Mouse (Mus musculus) hindbrain, embryonic 14.5 days (tissue): ENCODE results near the gene Cacnb1. TPM values are rescaled to one million over a fixed set of nuclear protein-coding genes. Genes with fewer than 3 reads are reported as not detected.
A peak's percentile ranks its signal among the peaks of the same experiment; 100 is the strongest.

Experiments used
- ATAC-seq: fragments of 200-750 bp; cut with Nextera tagmentation; 2 replicates; pipeline ENCODE4 v1.8.0; 2017; ENCODE audit warnings: moderate number of reproducible peaks, mild to moderate bottlenecking, moderate TSS enrichment, moderate library complexity; ENCODE audit not compliant: low FRiP score
- DNase-seq: peaks from one replicate; pipeline ENCODE4 v3.0.0-alpha.2; 2015; ENCODE audit warnings: low spot score
- H3K27ac ChIP-seq: fragments of 300-500 bp; sonication (generic); 2 replicates; pipeline ENCODE4 v1.5.1; 2014; ENCODE audit warnings: mild to moderate bottlenecking, moderate library complexity
- H3K27me3 ChIP-seq: fragments of 300-500 bp; sonication (generic); 2 replicates; pipeline ENCODE4 v1.6.1; 2014; ENCODE audit warnings: mild to moderate bottlenecking, low read length, mixed read lengths; ENCODE audit not compliant: control insufficient read depth, insufficient read depth
- H3K36me3 ChIP-seq: fragments of 300-500 bp; sonication (generic); replicated peaks from 2 replicates; pipeline ENCODE4 v1.6.1; 2014; ENCODE audit not compliant: control insufficient read depth, insufficient read depth
- H3K4me1 ChIP-seq: fragments of 300-500 bp; sonication (generic); replicated peaks from 2 replicates; pipeline ENCODE4 v1.6.1; 2014; ENCODE audit warnings: antibody characterized with exemption, low read length, mixed read lengths; ENCODE audit not compliant: control insufficient read depth, insufficient read depth
- H3K4me2 ChIP-seq: fragments of 300-500 bp; sonication (generic); replicated peaks from 2 replicates; pipeline ENCODE4 v1.6.1; 2014; ENCODE audit warnings: mild to moderate bottlenecking, moderate library complexity
- H3K4me3 ChIP-seq: fragments of 300-500 bp; sonication (generic); replicated peaks from 2 replicates; pipeline ENCODE4 v1.5.1; 2014; ENCODE audit warnings: mild to moderate bottlenecking, low read length
- H3K9ac ChIP-seq: fragments of 300-500 bp; sonication (generic); 2 replicates; pipeline ENCODE4 v1.6.1; 2014
- H3K9me3 ChIP-seq: fragments of 300-500 bp; sonication (generic); 2 replicates; pipeline ENCODE4 v1.6.1; 2016; ENCODE audit warnings: low read length; ENCODE audit not compliant: control insufficient read depth
- WGBS: fragments of 180-500 bp; shearing (Covaris S2); extraction: QIAGEN DNeasy Blood & Tissue Kit; methylation state at CpG from one replicate; pipeline ENCODE4 v1.1.7; 2014; 5-methylcytosine and 5-hydroxymethylcytosine counted together
- polyA plus RNA-seq: library from polyadenylated mRNA; unstranded; fragments of >200 nt; fragmentation: Nextera tagmentation; extraction: Ambion mirVana; gene quantifications from 2 replicates; pipeline ENCODE4 v1.2.1, GENCODE M21; 2014

Gene Cacnb1
- polyA plus RNA-seq, 1 experiment from 2014 or later, result 40.0 TPM

GRCm38 (mm10) chr11:98045596-98045995, 22.8 kb upstream of the Cacnb1 start:
- DNase-seq (no peak), ATAC-seq (no peak)
- H3K4me2 ChIP-seq, result no peak overlapping the region
- no peaks in the 10 kb centered on the region for H3K9me3 ChIP-seq
- H3K36me3 ChIP-seq, result no peaks in the 10 kb centered on the region
- H3K27ac ChIP-seq, result no peak overlapping the region
- peaks cover 10% of the 10 kb centered on the region for H3K27me3 ChIP-seq
- WGBS, result 67% methylated on average over 4 of the region's 4 CpGs
- H3K9ac ChIP-seq, result no peak overlapping the region
- no peaks in the 10 kb centered on the region for H3K4me1 ChIP-seq
- no peak overlapping the region for H3K4me3 ChIP-seq

- Histone ChIP-seq H3K4me2 (no peak overlapping the region), H3K4me1 (no peaks in the 10 kb centered on the region), H3K9ac (no peak overlapping the region), H3K27ac (no peak overlapping the region), H3K36me3 (no peaks in the 10 kb centered on the region), H3K27me3 (peaks cover 3% of the 10 kb centered on the region; the same call in 1 of the 2 replicates), H3K9me3 (no peaks in the 10 kb centered on the region), H3K4me3 (no peak overlapping the region)
- no peak for ATAC-seq
- 79% methylated on average over 5 of the region's 5 CpGs for WGBS
- no peak for DNase-seq
Measured at GRCm38 (mm10) chr11:98044074-98044473, 21.2 kb upstream of the Cacnb1 start.

DNA sequence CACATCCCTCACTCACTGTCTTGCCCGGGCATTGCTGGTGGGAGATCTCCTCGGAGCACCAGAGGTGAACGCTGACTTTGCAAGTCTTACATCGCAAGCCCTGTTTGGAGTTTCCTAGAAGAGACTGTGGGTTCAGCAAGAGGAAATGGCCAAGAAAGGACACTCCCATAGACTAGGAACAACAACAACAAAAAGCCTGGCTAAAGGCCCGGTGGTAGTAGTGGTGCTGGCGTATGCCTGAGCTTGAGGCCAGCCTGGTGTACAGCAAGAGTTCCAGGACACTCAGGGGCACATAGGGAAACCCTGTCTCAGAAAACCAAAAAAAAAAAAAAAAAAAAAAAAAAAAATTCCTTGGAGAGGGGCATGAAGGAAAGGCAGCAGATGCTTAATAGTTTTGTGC, 19.9 kb upstream of the Cacnb1 start:
- WGBS, result 75% methylated on average over 6 of the region's 6 CpGs
- H3K4me2 ChIP-seq, result no peak overlapping the region
- H3K4me3 ChIP-seq, result no peak overlapping the region
- ATAC-seq (no peak), DNase-seq (no peak)
- H3K27ac ChIP-seq, result no peak overlapping the region
- no peaks in the 10 kb centered on the region for H3K4me1 ChIP-seq
- peaks cover 3% of the 10 kb centered on the region; the same call in 1 of the 2 replicates for H3K27me3 ChIP-seq
- H3K36me3 ChIP-seq, result no peaks in the 10 kb centered on the region
- no peak overlapping the region for H3K9ac ChIP-seq
- H3K9me3 ChIP-seq, result no peaks in the 10 kb centered on the region

- Histone ChIP-seq H3K9me3 (no peaks in the 10 kb centered on the region), H3K9ac (no peak overlapping the region), H3K27me3 (peaks cover 3% of the 10 kb centered on the region; the same call in 1 of the 2 replicates), H3K27ac (no peak overlapping the region), H3K4me2 (no peak overlapping the region), H3K4me3 (no peak overlapping the region), H3K4me1 (peaks cover 6% of the 10 kb centered on the region), H3K36me3 (no peaks in the 10 kb centered on the region)
- no peak for DNase-seq
- ATAC-seq, result no peak
- 71% methylated on average over 8 of the region's 8 CpGs for WGBS
Measured at GRCm38 (mm10) chr11:98040975-98041374, 18.1 kb upstream of the Cacnb1 start.

DNA sequence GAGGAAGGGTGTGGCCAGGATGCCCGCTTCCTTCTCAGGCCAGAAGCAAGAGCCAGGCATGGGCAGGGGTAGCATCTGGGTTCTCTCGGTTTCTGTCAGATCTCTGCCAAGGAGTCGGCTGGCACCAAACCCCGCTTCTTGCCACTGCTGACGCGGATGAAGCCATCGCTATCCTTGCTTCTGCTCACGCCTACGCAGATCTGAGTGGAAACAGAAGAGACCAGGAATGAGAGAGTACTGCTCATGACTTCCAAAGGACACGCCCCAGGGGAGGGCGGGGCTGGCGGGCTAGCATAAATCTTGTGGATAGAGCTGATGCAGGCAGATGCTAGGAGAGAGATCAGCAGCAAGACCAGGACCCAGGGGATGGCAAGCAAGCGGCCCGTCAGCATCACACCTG, 15.0 kb upstream of the Cacnb1 start:
- Histone ChIP-seq H3K4me1 (peaks cover 15% of the 10 kb centered on the region), H3K27ac (no peak overlapping the region), H3K4me3 (no peak overlapping the region), H3K36me3 (no peaks in the 10 kb centered on the region), H3K9ac (no peak overlapping the region), H3K27me3 (no peaks in the 10 kb centered on the region; the same call in 1 of the 2 replicates), H3K4me2 (no peak overlapping the region), H3K9me3 (no peaks in the 10 kb centered on the region)
- no peak for ATAC-seq
- DNase-seq, result no peak
- WGBS, result 59% methylated on average over 14 of the region's 14 CpGs

GRCm38 (mm10) chr11:98035977-98036377, 13.1 kb upstream of the Cacnb1 start:
- Histone ChIP-seq H3K4me2 (peak overlapping the region; percentile 81), H3K9me3 (no peaks in the 10 kb centered on the region), H3K36me3 (peaks cover 4% of the 10 kb centered on the region), H3K27ac (no peak overlapping the region; the same call in 1 of the 2 replicates), H3K4me3 (peak overlapping the region; percentile 34), H3K9ac (peak overlapping the region; percentile 55), H3K4me1 (peaks cover 15% of the 10 kb centered on the region), H3K27me3 (no peaks in the 10 kb centered on the region; the same call in 1 of the 2 replicates)
- ATAC-seq (peak; percentile 70), DNase-seq (peak; percentile 62)
- 3% methylated on average over 27 of the region's 27 CpGs for WGBS

DNA sequence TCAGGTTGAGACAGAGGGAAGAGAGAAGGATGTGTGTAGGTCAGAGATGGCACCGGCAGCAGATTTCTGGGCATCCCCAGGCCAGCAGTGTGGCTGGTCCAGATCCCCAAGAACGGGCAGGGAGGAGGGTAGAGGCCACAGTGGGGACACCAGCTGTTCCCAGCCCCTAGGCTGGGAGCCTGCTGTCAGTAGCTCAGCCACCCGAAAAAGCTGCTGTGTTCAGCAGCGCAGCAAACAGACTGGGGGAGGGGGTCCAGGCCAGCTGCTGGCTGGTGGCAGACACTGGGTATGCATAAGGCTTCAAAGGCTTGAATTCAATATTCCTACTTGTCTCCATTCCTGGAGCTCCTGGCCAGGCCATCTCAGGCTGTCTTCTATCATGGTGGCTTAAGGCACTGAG, 12.0 kb upstream of the Cacnb1 start:
- Histone ChIP-seq H3K27me3 (no peaks in the 10 kb centered on the region; the same call in 1 of the 2 replicates), H3K4me2 (no peak overlapping the region), H3K9me3 (no peaks in the 10 kb centered on the region), H3K36me3 (peaks cover 16% of the 10 kb centered on the region), H3K9ac (no peak overlapping the region), H3K4me3 (no peak overlapping the region), H3K27ac (peak overlapping the region; percentile 39; the same call in 1 of the 2 replicates), H3K4me1 (peaks cover 15% of the 10 kb centered on the region)
- DNase-seq, result no peak
- 11% methylated on average over 4 of the region's 4 CpGs for WGBS
- ATAC-seq, result peak; percentile 49; the same call in 1 of the 2 replicates

DNA sequence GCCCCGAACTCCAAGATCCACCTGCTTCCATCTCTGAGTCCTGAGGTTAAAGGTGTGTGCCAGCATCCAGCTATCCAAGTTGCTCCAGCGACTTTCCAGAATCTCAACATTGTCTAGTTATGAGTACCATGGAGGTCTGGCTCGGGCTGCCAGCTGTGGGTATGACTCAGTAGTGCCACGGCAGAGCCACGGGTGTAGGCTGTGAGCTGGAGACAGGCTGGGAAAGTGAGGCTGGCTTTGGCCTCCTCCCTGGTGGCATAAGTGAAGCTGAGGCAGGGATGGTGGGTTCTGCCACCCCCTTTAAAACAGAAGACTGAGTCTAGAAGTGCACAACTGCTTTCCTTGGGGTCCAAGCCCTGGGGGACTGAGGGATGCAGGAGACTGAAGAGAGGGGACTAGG, 11.2 kb upstream of the Cacnb1 start:
- Histone ChIP-seq H3K9ac (no peak overlapping the region), H3K27ac (no peak overlapping the region), H3K36me3 (peaks cover 23% of the 10 kb centered on the region), H3K4me3 (no peak overlapping the region), H3K27me3 (no peaks in the 10 kb centered on the region; the same call in 1 of the 2 replicates), H3K9me3 (no peaks in the 10 kb centered on the region), H3K4me2 (no peak overlapping the region), H3K4me1 (peaks cover 15% of the 10 kb centered on the region)
- WGBS, result 78% methylated on average over 5 of the region's 5 CpGs
- DNase-seq, result no peak
- no peak for ATAC-seq

DNA sequence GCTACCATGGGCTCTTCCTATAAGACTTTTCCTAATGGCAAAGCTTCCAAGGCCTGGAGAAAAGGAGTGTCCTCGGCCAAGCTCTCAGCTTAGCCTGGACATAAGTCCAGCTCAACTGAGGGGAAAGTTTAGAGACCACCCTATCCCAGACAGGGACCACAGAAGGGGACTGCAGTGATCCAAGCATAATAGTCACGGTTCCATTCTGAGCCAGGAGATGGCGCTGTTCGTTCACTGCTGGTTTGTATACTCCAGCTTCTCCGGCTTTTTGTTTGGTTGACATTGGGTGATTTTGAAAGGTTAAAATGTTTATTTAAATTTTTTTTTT, 8.6 kb upstream of the Cacnb1 start:
- no peak for ATAC-seq
- no peak overlapping the region for H3K4me3 ChIP-seq
- no peak overlapping the region for H3K9ac ChIP-seq
- peaks cover 35% of the 10 kb centered on the region for H3K36me3 ChIP-seq
- peak; percentile 94 for DNase-seq
- no peak overlapping the region for H3K27ac ChIP-seq
- WGBS, result 3% methylated on average over 5 of the region's 5 CpGs
- H3K4me2 ChIP-seq, result no peak overlapping the region
- H3K4me1 ChIP-seq, result peaks cover 22% of the 10 kb centered on the region
- no peaks in the 10 kb centered on the region for H3K9me3 ChIP-seq
- H3K27me3 ChIP-seq, result no peaks in the 10 kb centered on the region
